Mouse (Mus musculus): Measurements from ENCODE around the gene Tcfl5. TPM values are rescaled to one million over a fixed set of nuclear protein-coding genes. Genes with fewer than 3 reads are reported as not detected.

Tcfl5 gene
- polyA plus RNA-seq, 1 experiment from 2014 or later, result not detected

DNA sequence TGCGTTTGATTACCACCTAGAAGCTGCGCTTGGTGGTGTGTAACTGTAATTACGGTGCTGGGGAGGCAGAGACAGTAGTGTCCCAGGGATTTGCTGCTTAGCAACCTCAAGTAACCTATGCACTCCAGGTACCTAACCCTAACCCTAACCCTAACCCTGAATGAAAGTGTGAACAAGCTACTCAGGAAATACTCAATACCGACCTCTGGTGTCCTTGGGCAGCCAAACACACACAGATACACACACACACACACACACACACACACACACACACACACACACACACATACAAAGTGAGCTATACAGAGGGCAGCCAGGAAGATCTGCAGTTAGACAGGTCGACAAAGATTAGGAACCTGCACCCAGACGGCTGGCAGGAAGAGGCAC, 53.8 kb downstream of the Tcfl5 start:
- peak overlapping the region; percentile 65 for H3K4me2 ChIP-seq (replicated peaks)
- peak overlapping the region; percentile 80 for H3K27ac ChIP-seq
- 47% methylated on average over 6 of the region's 6 CpGs for WGBS
- H3K9me3 ChIP-seq, result no peaks in the 10 kb centered on the region
- H3K4me1 ChIP-seq (replicated peaks), result peaks cover 10% of the 10 kb centered on the region
- H3K9ac ChIP-seq, result peak overlapping the region; percentile 74; the same call in 1 of the 2 replicates
- peak overlapping the region; percentile 62 for H3K4me3 ChIP-seq (replicated peaks)
- peaks cover 35% of the 10 kb centered on the region for H3K36me3 ChIP-seq
- ATAC-seq, result no peak; the same call in 1 of the 2 replicates
- H3K27me3 ChIP-seq (replicated peaks), result no peaks in the 10 kb centered on the region

DNA sequence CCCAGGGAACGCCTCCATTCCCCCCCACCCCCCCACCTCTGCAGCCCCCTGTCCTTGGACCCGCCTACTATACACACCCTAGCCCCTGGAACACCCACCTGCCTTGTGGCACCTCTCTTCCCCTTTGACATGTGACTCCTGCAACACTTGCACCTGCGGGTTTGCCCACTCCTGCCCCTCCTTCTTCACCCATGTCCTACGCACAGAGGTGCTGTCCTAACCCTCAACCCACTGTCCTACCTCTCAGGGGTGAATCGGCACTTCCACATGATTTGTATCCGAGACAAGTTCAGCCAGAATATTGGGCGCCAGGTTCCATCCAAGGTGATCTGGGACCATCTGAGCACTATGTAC, 59.4 kb downstream of the Tcfl5 start:
- no peak overlapping the region for H3K27ac ChIP-seq
- peaks cover 11% of the 10 kb centered on the region for H3K4me1 ChIP-seq (replicated peaks)
- no peak for ATAC-seq
- no peaks in the 10 kb centered on the region for H3K9me3 ChIP-seq
- peak overlapping the region; percentile 75 for H3K4me2 ChIP-seq (replicated peaks)
- peaks cover 4% of the 10 kb centered on the region; the same call in 1 of the 2 replicates for H3K27me3 ChIP-seq (replicated peaks)
- H3K36me3 ChIP-seq, result peaks cover 20% of the 10 kb centered on the region
- H3K4me3 ChIP-seq (replicated peaks), result peak overlapping the region; percentile 90
- peak overlapping the region; percentile 99 for H3K9ac ChIP-seq
- 20% methylated on average over 7 of the region's 7 CpGs for WGBS

DNA sequence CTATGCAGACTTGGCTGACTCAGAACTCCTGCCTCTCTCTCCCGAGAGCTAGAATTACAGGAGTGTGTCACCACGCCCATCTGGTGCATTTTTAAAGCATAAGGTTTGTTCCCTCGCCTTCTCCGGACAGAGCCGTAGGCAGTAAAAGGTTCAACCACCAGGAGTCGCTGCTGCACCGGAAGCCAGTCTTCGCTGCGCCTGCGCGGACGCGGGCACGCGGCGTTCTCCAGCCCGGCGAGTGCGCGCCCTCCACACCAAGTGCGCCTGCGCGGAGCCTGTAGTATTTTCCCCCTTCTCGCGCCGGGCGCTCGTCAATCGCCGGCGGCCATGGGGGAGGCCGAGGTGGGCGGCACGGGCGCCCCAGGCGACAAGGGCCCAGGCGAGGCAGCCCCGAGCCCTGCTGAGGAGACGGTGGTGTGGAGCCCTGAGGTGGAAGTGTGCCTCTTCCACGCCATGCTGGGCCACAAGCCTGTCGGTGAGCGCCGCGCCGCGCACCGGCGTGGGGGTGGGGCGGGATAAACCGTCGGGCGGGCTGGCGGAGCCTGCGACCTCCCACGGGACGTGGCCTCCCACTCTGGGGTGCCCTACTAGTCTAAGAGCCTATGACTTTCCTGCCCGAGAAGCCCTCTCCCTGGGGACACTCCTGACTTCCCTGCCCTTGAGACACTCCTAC, 59.9 kb downstream of the Tcfl5 start:
- H3K36me3 ChIP-seq, result peaks cover 20% of the 10 kb centered on the region
- peak overlapping the region; percentile 90 for H3K4me3 ChIP-seq (replicated peaks)
- H3K27ac ChIP-seq, result 0 out of 2 replicates have a peak overlapping the region, but pooled peaks have one; percentile 60
- H3K4me2 ChIP-seq (replicated peaks), result peak overlapping the region; percentile 75
- peak; percentile 90 for ATAC-seq
- peaks cover 9% of the 10 kb centered on the region for H3K27me3 ChIP-seq (replicated peaks)
- peaks cover 11% of the 10 kb centered on the region for H3K4me1 ChIP-seq (replicated peaks)
- no peaks in the 10 kb centered on the region for H3K9me3 ChIP-seq
- peak overlapping the region; percentile 99 for H3K9ac ChIP-seq
- WGBS, result under 1% methylated on average over 57 of the region's 57 CpGs

DNA sequence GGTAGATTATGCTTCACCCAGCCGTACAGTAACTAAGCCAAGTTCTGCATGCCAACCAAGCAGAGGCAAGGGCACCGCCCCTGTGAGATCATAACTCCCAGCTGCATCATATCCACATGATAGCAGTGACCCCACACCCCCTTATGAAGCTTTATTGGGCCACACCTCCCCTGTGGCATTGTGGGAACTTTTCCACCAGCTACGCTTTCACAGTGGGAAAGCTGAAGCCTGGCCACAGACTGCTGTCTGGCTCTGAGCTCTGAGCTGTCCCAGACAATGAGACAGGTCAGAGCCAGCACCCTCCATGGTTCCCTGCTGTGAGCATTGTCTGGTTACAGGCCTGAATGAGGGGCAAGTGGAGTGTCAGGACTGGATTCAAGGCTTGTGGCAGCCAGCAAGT, 61.5 kb downstream of the Tcfl5 start, which contains the start of gene Mrgbp:
Mrgbp (plus strand) TSS at position 303 of the 400 bp plus-strand sequence.
- Histone ChIP-seq H3K27ac (no peak within 1 kb of the TSS), H3K9me3 (no peaks in the 10 kb centered on the region), H3K36me3 (peaks cover 13% of the 10 kb centered on the region), H3K4me2 (replicated peaks) (no peak within 1 kb of the TSS), H3K9ac (no peak within 1 kb of the TSS), H3K4me1 (replicated peaks) (peaks cover 11% of the 10 kb centered on the region), H3K4me3 (replicated peaks) (no peak within 1 kb of the TSS), H3K27me3 (replicated peaks) (peaks cover 18% of the 10 kb centered on the region)
- no peak for ATAC-seq
- whole genome bisulfite sequencing, result 69% methylated on average over 3 of the region's 3 CpGs

DNA sequence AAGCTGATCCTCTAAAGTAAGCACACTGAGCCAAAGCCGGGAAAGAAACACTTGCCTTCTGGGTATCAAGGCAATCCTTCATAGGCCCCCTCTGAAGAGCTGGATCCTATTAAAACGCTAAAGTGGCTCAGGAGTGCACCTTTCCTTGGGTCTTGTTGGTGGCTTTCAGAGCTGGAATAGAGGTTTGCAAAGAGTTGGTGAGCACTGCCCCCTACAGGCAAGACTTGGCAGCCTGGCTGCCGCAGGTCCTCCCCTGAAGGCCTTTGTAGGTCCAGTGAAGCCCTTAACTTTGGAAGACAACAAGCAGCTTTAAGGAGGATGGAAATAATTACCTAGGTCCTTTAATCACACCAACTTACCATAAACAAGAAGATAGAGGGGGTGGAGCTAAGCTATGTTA, 63.8 kb downstream of the Tcfl5 start:
- ATAC-seq, result no peak
- H3K4me3 ChIP-seq (replicated peaks), result no peak overlapping the region
- H3K4me2 ChIP-seq (replicated peaks), result no peak overlapping the region
- 6% methylated on average over 3 of the region's 3 CpGs for WGBS
- no peak overlapping the region for H3K27ac ChIP-seq
- H3K36me3 ChIP-seq, result no peaks in the 10 kb centered on the region
- H3K9ac ChIP-seq, result no peak overlapping the region
- H3K27me3 ChIP-seq (replicated peaks), result peaks cover 18% of the 10 kb centered on the region
- H3K9me3 ChIP-seq, result no peaks in the 10 kb centered on the region
- peaks cover 6% of the 10 kb centered on the region for H3K4me1 ChIP-seq (replicated peaks)

- no peak for ATAC-seq
- Histone ChIP-seq H3K9me3 (no peaks in the 10 kb centered on the region), H3K27me3 (replicated peaks) (peaks cover 18% of the 10 kb centered on the region), H3K4me2 (replicated peaks) (no peak overlapping the region), H3K36me3 (no peaks in the 10 kb centered on the region), H3K9ac (no peak overlapping the region), H3K27ac (no peak overlapping the region), H3K4me3 (replicated peaks) (no peak overlapping the region), H3K4me1 (replicated peaks) (no peaks in the 10 kb centered on the region)
- WGBS, result 64% methylated on average over 4 of the region's 4 CpGs
Observed at GRCm38 (mm10) chr2:180576482-180576881, 66.0 kb downstream of the Tcfl5 start.

Other genes starting within 250 kb of the Tcfl5 start
- 2.3 and 2.8 TPM in 2 replicates for gene Slco4a1, start 186.5 kb downstream of the Tcfl5 start, polyA plus RNA-seq (2015; fragmentation: Nextera tagmentation; extraction: Ambion mirVana)
- gene Ntsr1, start 142.7 kb downstream of the Tcfl5 start, polyA plus RNA-seq (2015; fragmentation: Nextera tagmentation; extraction: Ambion mirVana), result 2.4 and 2.8 TPM in 2 replicates
- gene Mrgbp, start 61.4 kb downstream of the Tcfl5 start, polyA plus RNA-seq (2015; fragmentation: Nextera tagmentation; extraction: Ambion mirVana), result 20.7 and 22.3 TPM in 2 replicates
- 42.1 and 44.2 TPM in 2 replicates for gene Ogfr, start 53.5 kb downstream of the Tcfl5 start, polyA plus RNA-seq (2015; fragmentation: Nextera tagmentation; extraction: Ambion mirVana)
- 5.5 and 6.7 TPM in 2 replicates for gene Col9a3, start 44.9 kb downstream of the Tcfl5 start, polyA plus RNA-seq (2015; fragmentation: Nextera tagmentation; extraction: Ambion mirVana)
- 22.8 and 23.2 TPM in 2 replicates for gene Dido1, start 67.3 kb upstream of the Tcfl5 start, polyA plus RNA-seq (2015; fragmentation: Nextera tagmentation; extraction: Ambion mirVana)
- gene Gid8, start 67.4 kb upstream of the Tcfl5 start, polyA plus RNA-seq (2015; fragmentation: Nextera tagmentation; extraction: Ambion mirVana), result 52.6 and 55.1 TPM in 2 replicates
- 2.3 and 4.6 TPM in 2 replicates for gene Slc17a9, start 82.6 kb upstream of the Tcfl5 start, polyA plus RNA-seq (2015; fragmentation: Nextera tagmentation; extraction: Ambion mirVana)
- not detected in 2 replicates for gene Bhlhe23, start 134.2 kb upstream of the Tcfl5 start, polyA plus RNA-seq (2015; fragmentation: Nextera tagmentation; extraction: Ambion mirVana)

Data from intestine, embryonic 15.5 days (tissue).